Mouse (Mus musculus) CH12.LX (cell line): ENCODE measurements around the gene Nenf. TPM values are rescaled to one million over a fixed set of nuclear protein-coding genes. Genes with fewer than 3 reads are reported as not detected.

Experiments
- DNase-seq: peaks from one replicate; pipeline ENCODE4 v3.0.0-alpha.2; 2013; ENCODE audit errors: extremely low read depth
- H3K27ac ChIP-seq: 2 replicates; pipeline ENCODE4 v1.5.1; 2012; ENCODE audit warnings: low read depth, mild to moderate bottlenecking, control low read depth, moderate library complexity; ENCODE audit not compliant: insufficient read depth
- H3K27me3 ChIP-seq: replicated peaks from 2 replicates; pipeline ENCODE3; 2012; ENCODE audit warnings: inconsistent platforms
- H3K36me3 ChIP-seq, 2 experiments: replicated peaks in 1 of 2; 2 replicates each; pipeline versions ENCODE3 to v1.6.1; 2012; ENCODE audit warnings: inconsistent platforms in 1 of 2, low read length in 1 of 2, mild to moderate bottlenecking in 1 of 2, mixed read lengths in 1 of 2, moderate library complexity in 1 of 2; ENCODE audit not compliant: control insufficient read depth in 1 of 2, insufficient read depth in 1 of 2
- H3K4me1 ChIP-seq, 2 experiments: 2 replicates each; pipeline ENCODE4 v1.6.1; 2012; ENCODE audit warnings: inconsistent platforms in 1 of 2, moderate library complexity in 1 of 2; ENCODE audit not compliant: insufficient read depth in 2 of 2, control insufficient read depth in 1 of 2
- H3K4me2 ChIP-seq: 2 replicates; pipeline ENCODE4 v1.6.1; 2012; ENCODE audit warnings: low read depth, mild to moderate bottlenecking, control low read depth; ENCODE audit not compliant: poor library complexity, insufficient read depth, severe bottlenecking
- H3K4me3 ChIP-seq, 3 experiments: fragments of 150-350 bp in 1 of 3; sonication (generic) in 1 of 3; replicated peaks in 1 of 3; 2 replicates each; pipeline versions ENCODE3 to v1.5.1; 2011 to 2012; ENCODE audit warnings: low read depth in 2 of 3, low read length in 2 of 3, mild to moderate bottlenecking in 2 of 3, moderate library complexity in 2 of 3, control low read depth in 1 of 3, improper control_type of control experiment in 1 of 3, inconsistent platforms in 1 of 3, mixed read lengths in 1 of 3; ENCODE audit not compliant: poor library complexity in 1 of 3
- H3K79me2 ChIP-seq: replicated peaks from 2 replicates; pipeline ENCODE4 v1.6.1; 2012; ENCODE audit warnings: mild to moderate bottlenecking, moderate library complexity; ENCODE audit not compliant: control insufficient read depth, poor library complexity, insufficient read depth, severe bottlenecking; ENCODE audit errors: extremely low read depth
- H3K9ac ChIP-seq: 2 replicates; pipeline ENCODE4 v1.6.1; 2012; ENCODE audit warnings: low read depth, mild to moderate bottlenecking, control low read depth, moderate library complexity; ENCODE audit not compliant: insufficient read depth
- H3K9me3 ChIP-seq: replicated peaks from 2 replicates; pipeline ENCODE3; 2012; ENCODE audit warnings: low read length, inconsistent platforms, mixed read lengths
- BHLHE40 ChIP-seq: IDR thresholded peaks from 2 replicates; pipeline ENCODE4 v1.6.1; 2011; ENCODE audit warnings: mild to moderate bottlenecking, low read depth, low read length, improper control_type of control experiment
- CTCF ChIP-seq, 2 experiments: IDR thresholded peaks in 1 of 2; conservative IDR thresholded peaks in 1 of 2; 2 replicates each; pipeline ENCODE4 v1.5.1; 2011 to 2012; ENCODE audit warnings: low read depth in 2 of 2, low read length in 2 of 2, improper control_type of control experiment in 1 of 2, inconsistent platforms in 1 of 2, mild to moderate bottlenecking in 1 of 2, moderate library complexity in 1 of 2
- ELF1 ChIP-seq: IDR thresholded peaks from 2 replicates; pipeline ENCODE4 v1.6.1; 2014; ENCODE audit warnings: low read depth, mild to moderate bottlenecking, inconsistent platforms, low read length, improper control_type of control experiment
- EP300 ChIP-seq: IDR thresholded peaks from 2 replicates; pipeline ENCODE4 v1.6.1; 2011; ENCODE audit warnings: low read length, improper control_type of control experiment
- ETS1 ChIP-seq: conservative IDR thresholded peaks from 2 replicates; pipeline ENCODE4 v1.6.1; 2012; ENCODE audit warnings: low read depth, mild to moderate bottlenecking, inconsistent platforms, low read length, improper control_type of control experiment, moderate library complexity
- GABPA ChIP-seq: IDR thresholded peaks from 2 replicates; pipeline ENCODE4 v1.6.1; 2012; ENCODE audit warnings: low read depth, low read length, improper control_type of control experiment, inconsistent platforms; ENCODE audit not compliant: insufficient replicate concordance
- HCFC1 ChIP-seq: IDR thresholded peaks from 2 replicates; pipeline ENCODE4 v1.6.1; 2012; ENCODE audit warnings: low read depth, mild to moderate bottlenecking, inconsistent platforms, low read length, improper control_type of control experiment
- IRF4 ChIP-seq: IDR thresholded peaks from 2 replicates; pipeline ENCODE4 v1.6.1; 2014; ENCODE audit warnings: low read depth, mild to moderate bottlenecking, inconsistent platforms, low read length, improper control_type of control experiment
- JUND ChIP-seq: conservative IDR thresholded peaks from 2 replicates; pipeline ENCODE4 v1.6.1; 2011; ENCODE audit warnings: low read depth, low read length, improper control_type of control experiment
- MAFK ChIP-seq: IDR thresholded peaks from 2 replicates; pipeline ENCODE4 v1.6.1; 2011; ENCODE audit warnings: low read length, improper control_type of control experiment; ENCODE audit not compliant: insufficient replicate concordance
- MAX ChIP-seq: IDR thresholded peaks from 2 replicates; pipeline ENCODE4 v1.6.1; 2011; ENCODE audit warnings: low read length, improper control_type of control experiment
- MAZ ChIP-seq: IDR thresholded peaks from 2 replicates; pipeline ENCODE4 v1.6.1; 2012; ENCODE audit warnings: low read depth, mild to moderate bottlenecking, inconsistent platforms, low read length, improper control_type of control experiment, moderate library complexity
- MEF2A ChIP-seq: IDR thresholded peaks from 2 replicates; pipeline ENCODE4 v1.6.1; 2014; ENCODE audit warnings: low read depth, mild to moderate bottlenecking, inconsistent platforms, low read length, improper control_type of control experiment, borderline replicate concordance
- MXI1 ChIP-seq: IDR thresholded peaks from 2 replicates; pipeline ENCODE4 v1.6.1; 2011; ENCODE audit warnings: mild to moderate bottlenecking, low read depth, low read length, improper control_type of control experiment
- MYC ChIP-seq: IDR thresholded peaks from 2 replicates; pipeline ENCODE4 v1.6.1; 2011; ENCODE audit warnings: low read depth, mild to moderate bottlenecking, improper control_type of control experiment, low read length
- NELFE ChIP-seq: IDR thresholded peaks from 2 replicates; pipeline ENCODE4 v1.6.1; 2011; ENCODE audit warnings: low read depth, low read length, improper control_type of control experiment
- NRF1 ChIP-seq: IDR thresholded peaks from 2 replicates; pipeline ENCODE4 v1.6.1; 2014; ENCODE audit warnings: low read depth, mild to moderate bottlenecking, inconsistent platforms, low read length, improper control_type of control experiment, moderate library complexity
- POLR2A ChIP-seq: IDR thresholded peaks from 2 replicates; pipeline ENCODE4 v1.6.1; 2011; ENCODE audit warnings: low read depth, mild to moderate bottlenecking, improper control_type of control experiment, low read length
- POLR2AphosphoS2 ChIP-seq: IDR thresholded peaks from 2 replicates; pipeline ENCODE4 v1.6.1; 2011; ENCODE audit warnings: low read depth, low read length, improper control_type of control experiment
- RAD21 ChIP-seq: IDR thresholded peaks from 2 replicates; pipeline ENCODE4 v1.6.1; 2011; ENCODE audit warnings: low read depth, mild to moderate bottlenecking, low read length, improper control_type of control experiment, moderate library complexity
- RCOR1 ChIP-seq: conservative IDR thresholded peaks from 2 replicates; pipeline ENCODE4 v1.6.1; 2012; ENCODE audit warnings: low read depth, mild to moderate bottlenecking, inconsistent platforms, low read length, improper control_type of control experiment
- SMC3 ChIP-seq: IDR thresholded peaks from 2 replicates; pipeline ENCODE4 v1.6.1; 2011; ENCODE audit warnings: low read depth, low read length, improper control_type of control experiment
- TBP ChIP-seq: conservative IDR thresholded peaks from 2 replicates; pipeline ENCODE4 v1.6.1; 2011; ENCODE audit warnings: low read depth, low read length, improper control_type of control experiment
- TCF12 ChIP-seq: IDR thresholded peaks from 2 replicates; pipeline ENCODE4 v1.6.1; 2014; ENCODE audit warnings: low read depth, mild to moderate bottlenecking, inconsistent platforms, low read length, improper control_type of control experiment
- UBTF ChIP-seq: IDR thresholded peaks from 2 replicates; pipeline ENCODE4 v1.6.1; 2012; ENCODE audit warnings: low read depth, mild to moderate bottlenecking, inconsistent platforms, low read length, improper control_type of control experiment, moderate library complexity
- ZC3H11A ChIP-seq: IDR thresholded peaks from 2 replicates; pipeline ENCODE4 v1.6.1; 2012; ENCODE audit warnings: low read depth, mild to moderate bottlenecking, inconsistent platforms, low read length, improper control_type of control experiment
- ZMIZ1 ChIP-seq: IDR thresholded peaks from 2 replicates; pipeline ENCODE4 v1.6.1; 2012; ENCODE audit warnings: low read depth, mild to moderate bottlenecking, inconsistent platforms, low read length, improper control_type of control experiment
- dilution Hi-C: fragments of 300-500 bp; cut with MboI; formaldehyde crosslinking; loops from 2 replicates; pipeline ENCODE4 v1.14.3; 2020; ENCODE audit warnings: low sequenced_read_pairs; ENCODE audit not compliant: extremely low pct_unique_long_range_greater_than_20kb, extremely low pct_ligation_motif_present
- in situ Hi-C: fragments of 300-500 bp; cut with MboI; formaldehyde crosslinking; loops from 3 replicates; pipeline ENCODE4 v1.14.3; 2019; ENCODE audit warnings: low sequenced_read_pairs, low pct_ligation_motif_present, low pct_unique_long_range_greater_than_20kb, mixed read lengths
- polyA plus RNA-seq: library from polyadenylated mRNA; unstranded; fragments of >175 nt; gene quantifications from 2 replicates; pipeline ENCODE4 v1.2.1, GENCODE M21; 2012; ENCODE audit warnings: low read depth; ENCODE audit not compliant: insufficient read length
- total RNA-seq, 2 experiments: library from RNA; depleted of rRNA; stranded (reverse); fragments of 300-350 nt in 1 of 2; fragments of >200 nt in 1 of 2; gene quantifications; 2 replicates each; pipeline ENCODE4 v1.2.3; 2012 to 2014

The Nenf gene
- total and polyA plus RNA-seq, 3 experiments = 28.8 to 86.7 (median 43.8) TPM

DNA sequence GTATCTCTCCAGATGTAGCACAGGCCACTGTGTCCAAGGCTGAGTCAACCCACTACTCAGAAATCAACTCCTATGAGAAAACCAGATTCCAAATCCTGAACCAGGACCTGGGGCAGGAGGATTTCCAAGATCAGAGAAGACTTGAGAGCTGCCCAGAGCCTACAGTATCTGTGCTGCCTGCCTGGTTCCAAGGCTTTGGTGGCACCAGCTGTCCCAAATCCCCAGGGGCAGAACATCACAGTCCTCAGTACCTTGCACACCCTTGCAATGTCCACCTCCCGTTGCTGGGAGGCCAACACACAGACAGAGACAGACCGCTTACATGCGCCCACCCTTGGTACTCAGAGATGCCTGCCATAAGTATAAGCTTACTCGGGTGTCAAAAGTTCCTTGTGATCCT, 19.7 kb downstream of the Nenf start:
- Histone ChIP-seq H3K9ac (no peak overlapping the region), H3K79me2 (no peaks in the 10 kb centered on the region), H3K4me2 (no peak overlapping the region), H3K4me1 (peaks cover 32 to 62% of the 10 kb centered on the region in 2 experiments), H3K4me3 (no peak overlapping the region), H3K27ac (no peak overlapping the region), H3K9me3 (no peaks in the 10 kb centered on the region), H3K36me3 (no peaks in the 10 kb centered on the region), H3K27me3 (peaks cover 1% of the 10 kb centered on the region)
- no peak for DNase-seq
- dilution Hi-C loops (no loop called here), in situ Hi-C loops (no loop called here)
- TF ChIP-seq BHLHE40 (no peak), ETS1 (no peak), CTCF (conservative IDR thresholded peaks at IDR 0.05 in 1 of 2, IDR thresholded peaks at IDR 0.05 in 1 of 2; ENCODE audit: low read depth in 2 of 2, low read length in 2 of 2) (no peak), TCF12 (no peak), POLR2AphosphoS2 (no peak), IRF4 (no peak), TBP (no peak), POLR2A (no peak), SMC3 (no peak)

DNA sequence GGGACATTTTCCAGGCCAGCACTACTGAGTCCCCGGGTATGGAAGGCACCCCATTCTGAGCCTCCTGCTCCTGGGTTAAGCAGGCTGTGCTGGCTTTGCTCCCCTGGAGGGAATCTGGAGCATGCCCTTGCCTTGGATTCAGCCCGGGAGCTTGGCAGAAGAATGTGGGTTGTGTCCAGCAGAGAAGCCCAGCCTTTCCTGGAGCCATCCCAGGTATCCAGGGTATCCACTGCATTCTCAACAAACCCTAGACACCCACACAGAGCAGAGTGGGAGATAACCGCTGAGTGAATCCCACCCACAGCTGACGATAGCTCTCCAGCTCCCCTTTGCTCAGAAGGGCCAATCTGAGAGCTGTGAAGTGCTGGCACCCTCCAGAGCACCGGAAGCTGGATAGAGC, 21.5 kb downstream of the Nenf start:
- no peak overlapping the region for H3K27ac ChIP-seq
- in situ Hi-C loops = no loop called here

DNA sequence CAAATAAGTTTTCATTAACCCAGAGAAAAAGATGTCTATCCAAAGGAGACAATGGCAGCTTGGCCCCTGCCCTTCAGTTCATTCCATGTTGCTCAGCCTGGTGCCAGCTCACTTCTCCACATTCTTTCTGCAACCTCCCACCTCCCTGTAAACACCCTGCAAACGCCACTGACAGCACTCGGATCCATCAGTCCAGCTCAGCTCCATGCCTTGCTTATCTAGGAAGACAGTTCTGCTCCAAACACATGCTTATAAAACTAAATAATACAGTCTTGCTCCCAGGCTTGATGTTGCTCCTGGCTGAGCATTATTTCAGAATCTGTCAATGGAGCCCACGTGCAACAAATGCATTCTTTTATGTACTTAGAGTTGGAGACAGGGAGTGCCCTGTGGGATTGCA, 22.2 kb downstream of the Nenf start:
- no peak overlapping the region for H3K9ac ChIP-seq
- no peak overlapping the region for H3K4me2 ChIP-seq
- no peaks in the 10 kb centered on the region for H3K79me2 ChIP-seq
- peaks cover 36 to 67% of the 10 kb centered on the region in 2 experiments for H3K4me1 ChIP-seq
- no peak for DNase-seq
- H3K4me3 ChIP-seq = no peak overlapping the region
- no peaks in the 10 kb centered on the region for H3K9me3 ChIP-seq
- TF ChIP-seq MEF2A = no peak
- no peak for TF ChIP-seq TBP
- no peak for TF ChIP-seq NELFE
- TF ChIP-seq RCOR1 = no peak
- TF ChIP-seq MXI1 = no peak
- no peak for TF ChIP-seq EP300
- TF ChIP-seq IRF4 = no peak
- no peak for TF ChIP-seq MAX
- no peak for TF ChIP-seq GABPA
- TF ChIP-seq HCFC1 = no peak
- no peak for TF ChIP-seq JUND
- no peak for TF ChIP-seq RAD21
- TF ChIP-seq POLR2A = no peak
- no peak for TF ChIP-seq ELF1
- TF ChIP-seq MAFK = no peak
- no peak for TF ChIP-seq TCF12
- TF ChIP-seq NRF1 = no peak
- TF ChIP-seq SMC3 = no peak
- dilution Hi-C loops (no loop called here), in situ Hi-C loops (no loop called here)
- H3K27me3 ChIP-seq = peaks cover 1% of the 10 kb centered on the region
- no peaks in the 10 kb centered on the region for H3K36me3 ChIP-seq
- no peak overlapping the region for H3K27ac ChIP-seq

More for the DNA sequence above, 21.5 kb downstream of the Nenf start:
- TF ChIP-seq POLR2A (no peak), ZMIZ1 (no peak), MAZ (no peak), MYC (no peak), ZC3H11A (no peak), TBP (no peak), POLR2AphosphoS2 (no peak), IRF4 (no peak), UBTF (no peak), ELF1 (no peak)
- Histone ChIP-seq H3K9me3 (no peaks in the 10 kb centered on the region), H3K4me2 (no peak overlapping the region), H3K9ac (no peak overlapping the region), H3K36me3 (no peaks in the 10 kb centered on the region), H3K27me3 (peaks cover 1% of the 10 kb centered on the region), H3K79me2 (no peaks in the 10 kb centered on the region), H3K4me3 (no peak overlapping the region), H3K4me1 (peaks cover 37 to 66% of the 10 kb centered on the region in 2 experiments)
- dilution Hi-C loops = no loop called here
- no peak for DNase-seq
